ENCODE assay signal across 17 mouse cellular contexts in genomic region chr12:85197936-85198335, GRCm38 (mm10). TPM values are rescaled to one million over a fixed set of nuclear protein-coding genes. Genes with fewer than 3 reads are reported as not detected.
A peak's percentile ranks its signal among the peaks of the same experiment; 100 is the strongest.
DNase-seq lines count a peak whose midpoint lies in the region; ATAC-seq lines count a peak whose summit lies in the region.
"Had no signal": no experiment of that assay in that cellular context is flagged by ENCODE, and none has a peak within 500 bp of the region (broad histone marks: within the 10 kb centered on the region; RNA-seq: fewer than 3 reads in every experiment).

No protein-coding gene starts in this region.

- no peak for DNase-seq in kidney, postnatal 14 days
- DNase-seq in embryo, embryonic 10 days (ENCODE audit: low spot score): peak; percentile 79
- no peak for DNase-seq in right cerebral cortex, postnatal 36 days (ENCODE audit: low spot score in 2 of 2)
- DNase-seq in cerebellum, adult 11 months: no peak
- DNase-seq: adrenal gland, postnatal 10 days; cerebellum, adult 8-10 months; gastrocnemius, postnatal 10 days; kidney, adult 11 months; thymus, postnatal 36 days had no signal

- H3K9me3 ChIP-seq in kidney, embryonic 14.5 days (ENCODE audit: control insufficient read depth, low read length): no peaks in the 10 kb centered on the region
- H3K9me3 ChIP-seq in embryonic facial prominence, embryonic 12.5 days: no peaks in the 10 kb centered on the region
- H3K9me3 ChIP-seq in limb, embryonic 13.5 days: no peaks in the 10 kb centered on the region
- H3K9me3 ChIP-seq: liver, embryonic 12.5 days; lung, embryonic 15.5 days; midbrain, embryonic 15.5 days had no signal

- H3K27me3 ChIP-seq in kidney, embryonic 14.5 days (ENCODE audit: control insufficient read depth, insufficient read depth, low read length): no peaks in the 10 kb centered on the region
- peaks cover 16% of the 10 kb centered on the region for H3K27me3 ChIP-seq in embryonic facial prominence, embryonic 12.5 days
- no peaks in the 10 kb centered on the region for H3K27me3 ChIP-seq in limb, embryonic 13.5 days
- H3K27me3 ChIP-seq: liver, embryonic 12.5 days; lung, embryonic 15.5 days; midbrain, embryonic 15.5 days had no signal

- 16% methylated on average over 8 of the region's 8 CpGs for WGBS in kidney, embryonic 14.5 days
- WGBS in embryonic facial prominence, embryonic 12.5 days: 8% methylated on average over 8 of the region's 8 CpGs
- 14% methylated on average over 8 of the region's 8 CpGs for WGBS in limb, embryonic 13.5 days

- no peaks in the 10 kb centered on the region for H3K36me3 ChIP-seq in kidney, embryonic 14.5 days (ENCODE audit: control insufficient read depth, insufficient read depth, low read length)
- H3K36me3 ChIP-seq in embryonic facial prominence, embryonic 12.5 days: no peaks in the 10 kb centered on the region
- H3K36me3 ChIP-seq in limb, embryonic 13.5 days: no peaks in the 10 kb centered on the region
- H3K36me3 ChIP-seq: liver, embryonic 12.5 days; lung, embryonic 15.5 days; midbrain, embryonic 15.5 days had no signal

- peaks cover 39% of the 10 kb centered on the region for H3K4me1 ChIP-seq in kidney, embryonic 14.5 days (ENCODE audit: control insufficient read depth, insufficient read depth, low read length)
- peaks cover 67% of the 10 kb centered on the region for H3K4me1 ChIP-seq in embryonic facial prominence, embryonic 12.5 days
- peaks cover 68% of the 10 kb centered on the region for H3K4me1 ChIP-seq in limb, embryonic 13.5 days
- H3K4me1 ChIP-seq: liver, embryonic 12.5 days had no signal

- peak; percentile 28; the same call in 1 of the 2 replicates for ATAC-seq in kidney, embryonic 14.5 days (ENCODE audit: low FRiP score, low TSS enrichment)
- no peak; the same call in 1 of the 2 replicates for ATAC-seq in embryonic facial prominence, embryonic 12.5 days (ENCODE audit: insufficient number of reproducible peaks, insufficient read depth, low FRiP score, low TSS enrichment)
- ATAC-seq in limb, embryonic 13.5 days (ENCODE audit: low FRiP score, low read depth): no peak
- ATAC-seq: forebrain, embryonic 16.5 days; hindbrain, embryonic 16.5 days; liver, embryonic 12.5 days; midbrain, embryonic 15.5 days had no signal

- no peak overlapping the region for H3K4me3 ChIP-seq in kidney, embryonic 14.5 days (ENCODE audit: low read length)
- no peak overlapping the region for H3K4me3 ChIP-seq in embryonic facial prominence, embryonic 12.5 days
- no peak overlapping the region for H3K4me3 ChIP-seq in limb, embryonic 13.5 days
- H3K4me3 ChIP-seq: liver, embryonic 12.5 days; lung, embryonic 15.5 days; midbrain, embryonic 15.5 days had no signal

- H3K9ac ChIP-seq in kidney, embryonic 14.5 days (ENCODE audit: low read depth, low read length): no peak overlapping the region
- no peak overlapping the region for H3K9ac ChIP-seq in embryonic facial prominence, embryonic 12.5 days
- H3K9ac ChIP-seq in limb, embryonic 13.5 days: 0 out of 2 replicates have a peak overlapping the region, but pooled peaks have one; percentile 39
- H3K9ac ChIP-seq: liver, embryonic 12.5 days; lung, embryonic 15.5 days; midbrain, embryonic 15.5 days had no signal

- H3K27ac ChIP-seq in kidney, embryonic 14.5 days (ENCODE audit: low read depth, low read length): no peak overlapping the region
- peak overlapping the region; percentile 57 for H3K27ac ChIP-seq in embryonic facial prominence, embryonic 12.5 days
- H3K27ac ChIP-seq in limb, embryonic 13.5 days: no peak overlapping the region
- H3K27ac ChIP-seq: liver, embryonic 12.5 days; lung, embryonic 15.5 days; midbrain, embryonic 15.5 days had no signal

- no peak overlapping the region for H3K4me2 ChIP-seq in kidney, embryonic 14.5 days (replicated peaks; ENCODE audit: low read depth, low read length)
- H3K4me2 ChIP-seq in embryonic facial prominence, embryonic 12.5 days (replicated peaks): 0 out of 2 replicates have a peak overlapping the region, but pooled peaks have one; percentile 15
- H3K4me2 ChIP-seq in limb, embryonic 13.5 days (replicated peaks): no peak overlapping the region; the same call in 1 of the 2 replicates
- H3K4me2 ChIP-seq: liver, embryonic 12.5 days; lung, embryonic 15.5 days; midbrain, embryonic 15.5 days had no signal

RNA-seq across cellular contexts. Expression of gene Pgf, which starts 20.3 kb away (rescaled TPM):
- polyA plus RNA-seq in kidney, embryonic 14.5 days (2014; fragmentation: Nextera tagmentation; extraction: Ambion mirVana): 16.3 and 21.9 TPM in 2 replicates
- polyA plus RNA-seq in embryonic facial prominence, embryonic 12.5 days (2016; fragmentation: Nextera tagmentation; extraction: Ambion mirVana): 15.4 and 19.1 TPM in 2 replicates
- polyA plus RNA-seq in limb, embryonic 13.5 days (2015; fragmentation: Nextera tagmentation; extraction: Ambion mirVana): 17.9 and 19.5 TPM in 2 replicates

RNA-seq across cellular contexts. Expression of gene Eif2b2, which starts 21.3 kb away (rescaled TPM):
- 95.7 and 105 TPM in 2 replicates for polyA plus RNA-seq in kidney, embryonic 14.5 days (2014; fragmentation: Nextera tagmentation; extraction: Ambion mirVana)
- polyA plus RNA-seq in embryonic facial prominence, embryonic 12.5 days (2016; fragmentation: Nextera tagmentation; extraction: Ambion mirVana): 79.0 and 88.2 TPM in 2 replicates
- 78.3 and 79.9 TPM in 2 replicates for polyA plus RNA-seq in limb, embryonic 13.5 days (2015; fragmentation: Nextera tagmentation; extraction: Ambion mirVana)

RNA-seq across cellular contexts. Expression of gene Rps6kl1, which starts 46.9 kb away (rescaled TPM):
- 0.61 and 1.0 TPM in 2 replicates for polyA plus RNA-seq in kidney, embryonic 14.5 days (2014; fragmentation: Nextera tagmentation; extraction: Ambion mirVana)
- polyA plus RNA-seq in embryonic facial prominence, embryonic 12.5 days (2016; fragmentation: Nextera tagmentation; extraction: Ambion mirVana): 1.7 and 2.2 TPM in 2 replicates
- 0.31 and 0.33 TPM in 2 replicates for polyA plus RNA-seq in limb, embryonic 13.5 days (2015; fragmentation: Nextera tagmentation; extraction: Ambion mirVana)
